Comparison of ENCODE assay signal across 14 mouse cellular contexts in the genomic region with DNA sequence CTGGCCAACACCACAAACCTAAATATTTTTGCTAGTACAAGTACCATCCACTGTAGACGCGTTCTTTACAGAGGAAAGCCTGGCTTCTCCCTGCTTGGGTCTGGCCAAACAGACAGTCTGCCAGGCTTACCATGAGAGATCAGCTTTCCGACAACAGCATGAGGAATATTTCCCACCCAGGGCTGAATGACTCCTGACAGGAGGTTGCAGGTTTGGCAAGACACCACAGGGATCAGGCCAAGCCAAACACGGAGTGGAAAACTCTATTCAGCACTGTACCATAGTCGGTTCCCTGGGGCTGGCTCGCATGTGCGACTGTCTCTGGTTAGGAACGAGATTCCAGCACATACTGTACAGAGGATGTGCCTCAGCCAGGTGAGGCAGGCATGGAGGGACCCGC.
DNase-seq lines count a peak whose midpoint lies in the region; ATAC-seq and TF ChIP-seq lines count a peak whose summit lies in the region.
"Had no signal": no experiment of that assay in that cellular context is flagged by ENCODE, and none has a peak within 500 bp of the region (broad histone marks: within the 10 kb centered on the region; RNA-seq: fewer than 3 reads in every experiment).

No protein-coding gene starts in this region.

- H3K36me3 ChIP-seq in embryonic facial prominence, embryonic 15.5 days: no peaks in the 10 kb centered on the region
- H3K36me3 ChIP-seq in intestine, embryonic 15.5 days: no peaks in the 10 kb centered on the region
- H3K36me3 ChIP-seq: liver, embryonic 12.5 days; midbrain, embryonic 13.5 days; neural tube, embryonic 13.5 days had no signal

- H3K9me3 ChIP-seq in embryonic facial prominence, embryonic 15.5 days (replicated peaks): 0 out of 2 replicates have a peak, but pooled peaks cover 2% of the 10 kb centered on the region
- no peaks in the 10 kb centered on the region for H3K9me3 ChIP-seq in intestine, embryonic 15.5 days
- H3K9me3 ChIP-seq: midbrain, embryonic 13.5 days; neural tube, embryonic 13.5 days had no signal

- no peak overlapping the region for H3K9ac ChIP-seq in embryonic facial prominence, embryonic 15.5 days
- no peak overlapping the region for H3K9ac ChIP-seq in intestine, embryonic 15.5 days
- H3K9ac ChIP-seq: liver, embryonic 12.5 days; midbrain, embryonic 13.5 days; neural tube, embryonic 13.5 days had no signal

- H3K27ac ChIP-seq in embryonic facial prominence, embryonic 15.5 days (replicated peaks): peak overlapping the region; percentile 87
- H3K27ac ChIP-seq in intestine, embryonic 15.5 days: no peak overlapping the region
- no peak overlapping the region for H3K27ac ChIP-seq in left cerebral cortex, adult 2 months
- H3K27ac ChIP-seq: liver, embryonic 12.5 days; midbrain, embryonic 13.5 days; neural tube, embryonic 13.5 days had no signal

- 0 out of 2 replicates have a peak, but pooled peaks cover 5% of the 10 kb centered on the region for H3K4me1 ChIP-seq in embryonic facial prominence, embryonic 15.5 days
- H3K4me1 ChIP-seq in intestine, embryonic 15.5 days (replicated peaks): no peaks in the 10 kb centered on the region
- H3K4me1 ChIP-seq: liver, embryonic 12.5 days; midbrain, embryonic 13.5 days; neural tube, embryonic 13.5 days had no signal

- H3K27me3 ChIP-seq in embryonic facial prominence, embryonic 15.5 days: no peaks in the 10 kb centered on the region
- H3K27me3 ChIP-seq in intestine, embryonic 15.5 days (replicated peaks): no peaks in the 10 kb centered on the region
- H3K27me3 ChIP-seq: liver, embryonic 12.5 days; midbrain, embryonic 13.5 days; neural tube, embryonic 13.5 days had no signal

- peak; percentile 94 for ATAC-seq in embryonic facial prominence, embryonic 15.5 days (ENCODE audit: insufficient number of reproducible peaks, low FRiP score, low TSS enrichment, low read depth)
- ATAC-seq in intestine, embryonic 15.5 days: no peak
- ATAC-seq: liver, embryonic 12.5 days; midbrain, embryonic 13.5 days had no signal

- 46% methylated on average over 9 of the region's 9 CpGs for WGBS in embryonic facial prominence, embryonic 15.5 days
- WGBS in intestine, embryonic 15.5 days: 67% methylated on average over 9 of the region's 9 CpGs

- intact Hi-C loops in heart, postnatal 25 days (cut with DNase I): no loop called here
- intact Hi-C loops in left cerebral cortex, adult 2 months (cut with DNase I): no loop called here

- peak; percentile 4 for DNase-seq in layer of hippocampus, adult 11-12 months (ENCODE audit: low spot score)
- no peak for DNase-seq in layer of hippocampus, adult 8-10 months (ENCODE audit: low spot score in 2 of 2)
- DNase-seq in gastrocnemius, postnatal 4 days (ENCODE audit: low spot score in 2 of 2): peak; percentile 21 to 50
- peak; percentile 59 for DNase-seq in heart, postnatal 25 days (ENCODE audit: low spot score)
- DNase-seq in ovary, postnatal 14 days (ENCODE audit: low spot score): no peak
- DNase-seq in left cerebral cortex, adult 2 months (ENCODE audit: extremely low spot score in 1 of 2, low spot score in 2 of 2): no peak
- DNase-seq: adrenal gland, adult 8-10 months; kidney, postnatal 36 days; thymus, postnatal 36 days had no signal

- no peak overlapping the region for H3K4me3 ChIP-seq in embryonic facial prominence, embryonic 15.5 days (replicated peaks)
- no peak overlapping the region for H3K4me3 ChIP-seq in intestine, embryonic 15.5 days (replicated peaks)
- no peak overlapping the region for H3K4me3 ChIP-seq in left cerebral cortex, adult 2 months
- H3K4me3 ChIP-seq: liver, embryonic 12.5 days; midbrain, embryonic 13.5 days; neural tube, embryonic 13.5 days had no signal

- no peak overlapping the region for H3K4me2 ChIP-seq in embryonic facial prominence, embryonic 15.5 days (replicated peaks)
- no peak overlapping the region for H3K4me2 ChIP-seq in intestine, embryonic 15.5 days (replicated peaks)
- H3K4me2 ChIP-seq: liver, embryonic 12.5 days; midbrain, embryonic 13.5 days; neural tube, embryonic 13.5 days had no signal

- TF ChIP-seq CTCF in left cerebral cortex, adult 2 months (IDR thresholded peaks at IDR 0.05): no peak

Comparison
In these comparisons a context has a peak if more than half of its experiments do, and no peak if none do; other contexts are left out.
1. DNase-seq: peak in layer of hippocampus, adult 11-12 months (single experiment), gastrocnemius, postnatal 4 days (2 of 2) and heart, postnatal 25 days (single experiment); none in layer of hippocampus, adult 8-10 months (0 of 2), ovary, postnatal 14 days (single experiment) and left cerebral cortex, adult 2 months (0 of 2).